Mouse (Mus musculus): ENCODE measurements around the gene Hist1h2bc. TPM values are rescaled to one million over a fixed set of nuclear protein-coding genes. Genes with fewer than 3 reads are reported as not detected.

Hist1h2bc gene
- polyA plus RNA-seq, 1 experiment from 2014 or later = 26.2 TPM

GRCm38 (mm10) chr13:23742007-23742406, 58.0 kb downstream of the Hist1h2bc start:
- peaks cover 37% of the 10 kb centered on the region for H3K4me1 ChIP-seq (replicated peaks)
- H3K27ac ChIP-seq = peak overlapping the region; percentile 50; the same call in 1 of the 2 replicates
- H3K9me3 ChIP-seq = no peaks in the 10 kb centered on the region
- no peaks in the 10 kb centered on the region for H3K36me3 ChIP-seq
- H3K4me3 ChIP-seq = no peak overlapping the region
- H3K27me3 ChIP-seq (ENCODE audit: insufficient read depth, poor library complexity, severe bottlenecking) = no peaks in the 10 kb centered on the region
- no peak for DNase-seq (ENCODE audit: low spot score)

Other genes starting within 250 kb of the Hist1h2bc start
- 0.04 TPM in 1 of 2 replicates, not detected in the other for gene Btn1a1, start 218.3 kb upstream of the Hist1h2bc start, polyA plus RNA-seq (2016; fragmentation: Nextera tagmentation; extraction: Ambion mirVana)
- 0.29 and 0.35 TPM in 2 replicates for gene Btn2a2, start 195.3 kb upstream of the Hist1h2bc start, polyA plus RNA-seq (2016; fragmentation: Nextera tagmentation; extraction: Ambion mirVana)
- gene Hist1h4h, start 153.1 kb upstream of the Hist1h2bc start, polyA plus RNA-seq (2016; fragmentation: Nextera tagmentation; extraction: Ambion mirVana) = 5.8 and 7.4 TPM in 2 replicates
- 7.8 and 9.2 TPM in 2 replicates for gene Hist1h2af, start 150.3 kb upstream of the Hist1h2bc start, polyA plus RNA-seq (2016; fragmentation: Nextera tagmentation; extraction: Ambion mirVana)
- 3.3 and 6.0 TPM in 2 replicates for gene Hist1h3g, start 148.8 kb upstream of the Hist1h2bc start, polyA plus RNA-seq (2016; fragmentation: Nextera tagmentation; extraction: Ambion mirVana)
- gene Hist1h2bh, start 140.8 kb upstream of the Hist1h2bc start, polyA plus RNA-seq (2016; fragmentation: Nextera tagmentation; extraction: Ambion mirVana) = 0.51 and 1.1 TPM in 2 replicates
- gene Hist1h3f, start 140.1 kb upstream of the Hist1h2bc start, polyA plus RNA-seq (2016; fragmentation: Nextera tagmentation; extraction: Ambion mirVana) = 0.92 and 1.1 TPM in 2 replicates
- 0.56 TPM in 1 of 2 replicates, not detected in the other for gene Hist1h4f, start 132.6 kb upstream of the Hist1h2bc start, polyA plus RNA-seq (2016; fragmentation: Nextera tagmentation; extraction: Ambion mirVana)
- 0.37 and 0.49 TPM in 2 replicates for gene Hist1h1d, start 130.9 kb upstream of the Hist1h2bc start, polyA plus RNA-seq (2016; fragmentation: Nextera tagmentation; extraction: Ambion mirVana)
- gene Hist1h3e, start 121.8 kb upstream of the Hist1h2bc start, polyA plus RNA-seq (2016; fragmentation: Nextera tagmentation; extraction: Ambion mirVana) = 5.3 and 5.6 TPM in 2 replicates
- 102 and 103 TPM in 2 replicates for gene Hist1h2ae, start 113.0 kb upstream of the Hist1h2bc start, polyA plus RNA-seq (2016; fragmentation: Nextera tagmentation; extraction: Ambion mirVana)
- 7.0 and 7.3 TPM in 2 replicates for gene Hist1h2bg, start 112.8 kb upstream of the Hist1h2bc start, polyA plus RNA-seq (2016; fragmentation: Nextera tagmentation; extraction: Ambion mirVana)
- gene Hist1h2bf, start 110.0 kb upstream of the Hist1h2bc start, polyA plus RNA-seq (2016; fragmentation: Nextera tagmentation; extraction: Ambion mirVana) = 4.7 and 5.1 TPM in 2 replicates
- 1.8 and 2.2 TPM in 2 replicates for gene Hist1h2ad, start 109.8 kb upstream of the Hist1h2bc start, polyA plus RNA-seq (2016; fragmentation: Nextera tagmentation; extraction: Ambion mirVana)
- 4.8 and 10.9 TPM in 2 replicates for gene Hist1h3d, start 108.4 kb upstream of the Hist1h2bc start, polyA plus RNA-seq (2016; fragmentation: Nextera tagmentation; extraction: Ambion mirVana)
- gene Hist1h4d, start 102.6 kb upstream of the Hist1h2bc start, polyA plus RNA-seq (2016; fragmentation: Nextera tagmentation; extraction: Ambion mirVana) = 101 and 107 TPM in 2 replicates
- 2.5 and 2.7 TPM in 2 replicates for gene Hist1h2be, start 63.1 kb upstream of the Hist1h2bc start, polyA plus RNA-seq (2016; fragmentation: Nextera tagmentation; extraction: Ambion mirVana)
- 22.0 and 26.3 TPM in 2 replicates for gene Hist1h1e, start 61.6 kb upstream of the Hist1h2bc start, polyA plus RNA-seq (2016; fragmentation: Nextera tagmentation; extraction: Ambion mirVana)
- 0.80 and 1.2 TPM in 2 replicates for gene Hist1h2ac, start 251 bp upstream of the Hist1h2bc start, polyA plus RNA-seq (2016; fragmentation: Nextera tagmentation; extraction: Ambion mirVana)
- gene Hist1h1t, start 11.6 kb downstream of the Hist1h2bc start, polyA plus RNA-seq (2016; fragmentation: Nextera tagmentation; extraction: Ambion mirVana) = not detected in 2 replicates
- 5.4 TPM in 2 replicates for gene Hist1h4c, start 14.3 kb downstream of the Hist1h2bc start, polyA plus RNA-seq (2016; fragmentation: Nextera tagmentation; extraction: Ambion mirVana)
- 3.2 and 3.5 TPM in 2 replicates for gene Hfe, start 26.7 kb downstream of the Hist1h2bc start, polyA plus RNA-seq (2016; fragmentation: Nextera tagmentation; extraction: Ambion mirVana)
- gene Hist1h1c, start 54.6 kb downstream of the Hist1h2bc start, polyA plus RNA-seq (2016; fragmentation: Nextera tagmentation; extraction: Ambion mirVana) = 10.6 and 12.6 TPM in 2 replicates
- 6.9 and 8.6 TPM in 2 replicates for gene Hist1h3c, start 61.4 kb downstream of the Hist1h2bc start, polyA plus RNA-seq (2016; fragmentation: Nextera tagmentation; extraction: Ambion mirVana)
- 1.8 and 2.4 TPM in 2 replicates for gene Hist1h2bb, start 62.5 kb downstream of the Hist1h2bc start, polyA plus RNA-seq (2016; fragmentation: Nextera tagmentation; extraction: Ambion mirVana)
- gene Hist1h2ab, start 66.9 kb downstream of the Hist1h2bc start, polyA plus RNA-seq (2016; fragmentation: Nextera tagmentation; extraction: Ambion mirVana) = 45.2 and 49.3 TPM in 2 replicates
- gene Hist1h3b, start 68.1 kb downstream of the Hist1h2bc start, polyA plus RNA-seq (2016; fragmentation: Nextera tagmentation; extraction: Ambion mirVana) = 5.5 and 8.8 TPM in 2 replicates
- gene Hist1h4b, start 72.8 kb downstream of the Hist1h2bc start, polyA plus RNA-seq (2016; fragmentation: Nextera tagmentation; extraction: Ambion mirVana) = 4.9 and 5.4 TPM in 2 replicates
- not detected in 2 replicates for gene Hist1h4a, start 77.0 kb downstream of the Hist1h2bc start, polyA plus RNA-seq (2016; fragmentation: Nextera tagmentation; extraction: Ambion mirVana)
- gene Hist1h3a, start 78.2 kb downstream of the Hist1h2bc start, polyA plus RNA-seq (2016; fragmentation: Nextera tagmentation; extraction: Ambion mirVana) = 3.7 and 4.8 TPM in 2 replicates
- 2.3 and 3.4 TPM in 2 replicates for gene Hist1h1a, start 79.5 kb downstream of the Hist1h2bc start, polyA plus RNA-seq (2016; fragmentation: Nextera tagmentation; extraction: Ambion mirVana)
- gene Trim38, start 85.7 kb downstream of the Hist1h2bc start, polyA plus RNA-seq (2016; fragmentation: Nextera tagmentation; extraction: Ambion mirVana) = not detected in 2 replicates
- gene Slc17a2, start 122.8 kb downstream of the Hist1h2bc start, polyA plus RNA-seq (2016; fragmentation: Nextera tagmentation; extraction: Ambion mirVana) = not detected in 2 replicates
- not detected in 2 replicates for gene Slc17a3, start 155.2 kb downstream of the Hist1h2bc start, polyA plus RNA-seq (2016; fragmentation: Nextera tagmentation; extraction: Ambion mirVana)
- not detected in 2 replicates for gene Slc17a1, start 183.6 kb downstream of the Hist1h2bc start, polyA plus RNA-seq (2016; fragmentation: Nextera tagmentation; extraction: Ambion mirVana)
- gene Slc17a4, start 230.8 kb downstream of the Hist1h2bc start, polyA plus RNA-seq (2016; fragmentation: Nextera tagmentation; extraction: Ambion mirVana) = not detected in 2 replicates
- not detected in 2 replicates for gene Hist1h2ba, start 250.0 kb downstream of the Hist1h2bc start, polyA plus RNA-seq (2016; fragmentation: Nextera tagmentation; extraction: Ambion mirVana)

Data from hindbrain, embryonic 10.5 days (tissue).